Mouse (Mus musculus) testis, adult 2 months (tissue): ENCODE results near the gene Serinc5. TPM values are rescaled to one million over a fixed set of nuclear protein-coding genes. Genes with fewer than 3 reads are reported as not detected.

Experiments
- H3K27ac ChIP-seq: fragments of 200-500 bp; 2 replicates; pipeline ENCODE4 v1.5.1; 2012; ENCODE audit warnings: low read depth, low read length; ENCODE audit not compliant: control insufficient read depth, insufficient read depth
- H3K27me3 ChIP-seq: fragments of 200-500 bp; 2 replicates; pipeline ENCODE4 v1.6.1; 2012; ENCODE audit warnings: mild to moderate bottlenecking, low read length, moderate library complexity; ENCODE audit not compliant: control insufficient read depth, insufficient read depth
- H3K36me3 ChIP-seq: fragments of 200-500 bp; 2 replicates; pipeline ENCODE4 v1.6.1; 2012; ENCODE audit warnings: mild to moderate bottlenecking, low read length; ENCODE audit not compliant: control insufficient read depth, insufficient read depth
- H3K4me1 ChIP-seq: fragments of 200-500 bp; 2 replicates; pipeline ENCODE4 v1.6.1; 2012; ENCODE audit warnings: low read length; ENCODE audit not compliant: control insufficient read depth, insufficient read depth
- H3K4me3 ChIP-seq: fragments of 200-500 bp; 2 replicates; pipeline ENCODE4 v1.5.1; 2012; ENCODE audit warnings: low read depth, mild to moderate bottlenecking, low read length, moderate library complexity, mixed read lengths; ENCODE audit not compliant: control insufficient read depth
- CTCF ChIP-seq: fragments of 200-500 bp; IDR thresholded peaks from 2 replicates; pipeline ENCODE4 v1.5.1; 2012; ENCODE audit warnings: low read depth, mild to moderate bottlenecking, inconsistent platforms, low read length, moderate library complexity; ENCODE audit not compliant: control insufficient read depth, insufficient read depth, insufficient replicate concordance
- POLR2A ChIP-seq: fragments of 200-500 bp; IDR thresholded peaks from 2 replicates; pipeline ENCODE4 v1.6.1; 2012; ENCODE audit warnings: low read depth, mild to moderate bottlenecking, inconsistent platforms, low read length, moderate library complexity; ENCODE audit not compliant: control insufficient read depth
- polyA plus RNA-seq: library from polyadenylated mRNA; depleted of rRNA; stranded (reverse); fragments of >200 nt; gene quantifications from 2 replicates; pipeline ENCODE4 v1.2.3, GENCODE M21; 2012

The Serinc5 gene
- polyA plus RNA-seq, 1 experiment = 10.1 TPM

GRCm38 (mm10) chr13:92636910-92637275, 26.0 kb downstream of the Serinc5 start:
- H3K27me3 ChIP-seq = no peaks in the 10 kb centered on the region
- TF ChIP-seq CTCF (no peak), POLR2A (no peak)
- peaks cover 5% of the 10 kb centered on the region for H3K4me1 ChIP-seq
- H3K27ac ChIP-seq = no peak overlapping the region
- H3K4me3 ChIP-seq = no peak overlapping the region
- H3K36me3 ChIP-seq = no peaks in the 10 kb centered on the region

- no peaks in the 10 kb centered on the region for H3K36me3 ChIP-seq
- H3K27me3 ChIP-seq = no peaks in the 10 kb centered on the region
- H3K27ac ChIP-seq = no peak overlapping the region
- H3K4me3 ChIP-seq = no peak overlapping the region
- H3K4me1 ChIP-seq = peaks cover 9% of the 10 kb centered on the region
- TF ChIP-seq POLR2A (no peak), CTCF (no peak)
These were observed 28.5 kb downstream of the Serinc5 start for GRCm38 (mm10) chr13:92639093-92640014.

- TF ChIP-seq POLR2A (no peak), CTCF (no peak)
These were observed 33.3 kb downstream of the Serinc5 start for GRCm38 (mm10) chr13:92644199-92644598.

DNA sequence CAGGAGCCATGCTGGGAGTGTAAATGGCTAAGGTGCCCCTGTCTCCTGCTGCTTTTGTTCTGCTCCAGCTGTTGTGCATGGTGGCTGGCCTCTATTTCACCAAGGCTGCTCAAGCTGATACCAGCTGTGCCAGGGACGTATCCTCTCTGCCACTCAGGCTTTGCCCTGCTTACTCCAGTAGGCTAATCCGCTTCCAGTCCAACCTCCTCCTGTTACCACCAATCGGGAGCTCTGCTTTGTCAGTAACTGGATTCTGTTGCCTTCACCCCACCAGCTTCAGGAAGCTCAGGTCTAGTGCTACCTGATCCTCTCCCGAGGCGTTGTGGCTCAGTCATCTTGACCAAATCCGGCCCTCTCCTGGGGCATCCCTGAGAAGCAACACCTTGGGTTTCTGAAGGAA, 33.9 kb downstream of the Serinc5 start:
- Histone ChIP-seq H3K36me3 (no peaks in the 10 kb centered on the region), H3K27ac (no peak overlapping the region)
- no peak for TF ChIP-seq CTCF
- no peak for TF ChIP-seq POLR2A

More at GRCm38 (mm10) chr13:92644199-92644598, 33.3 kb downstream of the Serinc5 start:
- Histone ChIP-seq H3K4me3 (no peak overlapping the region), H3K27me3 (no peaks in the 10 kb centered on the region), H3K27ac (no peak overlapping the region), H3K4me1 (peaks cover 10% of the 10 kb centered on the region), H3K36me3 (no peaks in the 10 kb centered on the region)

DNA sequence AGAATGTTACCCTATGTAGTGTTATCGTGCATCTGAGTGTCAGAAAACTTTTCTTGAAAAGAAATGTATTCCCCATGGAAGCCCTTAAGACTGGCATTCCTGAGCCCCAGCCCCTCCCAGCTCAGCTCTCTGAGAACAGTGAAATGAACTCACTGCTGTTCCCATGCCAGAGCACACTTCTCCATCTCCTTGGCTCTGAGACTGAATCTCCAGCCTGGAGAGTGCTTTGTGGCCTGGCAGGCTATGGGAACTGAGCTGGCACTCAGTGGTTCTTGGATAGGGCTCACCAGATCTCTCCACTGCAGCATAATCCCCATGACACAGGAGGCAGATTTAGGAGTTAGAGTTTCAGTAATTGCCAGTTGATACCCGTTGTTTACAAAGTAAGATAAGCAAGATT, 36.8 kb downstream of the Serinc5 start:
- no peak for TF ChIP-seq POLR2A
- TF ChIP-seq CTCF = no peak
- no peaks in the 10 kb centered on the region for H3K27me3 ChIP-seq
- peaks cover 9% of the 10 kb centered on the region for H3K4me1 ChIP-seq
- H3K4me3 ChIP-seq = no peak overlapping the region
- no peak overlapping the region for H3K27ac ChIP-seq
- no peaks in the 10 kb centered on the region for H3K36me3 ChIP-seq

More for the DNA sequence above, 33.9 kb downstream of the Serinc5 start:
- peaks cover 12% of the 10 kb centered on the region for H3K4me1 ChIP-seq
- no peaks in the 10 kb centered on the region for H3K27me3 ChIP-seq
- H3K4me3 ChIP-seq = no peak overlapping the region

- no peaks in the 10 kb centered on the region for H3K36me3 ChIP-seq
- H3K4me1 ChIP-seq = peaks cover 5% of the 10 kb centered on the region; the same call in 1 of the 2 replicates
- H3K27me3 ChIP-seq = no peaks in the 10 kb centered on the region
- TF ChIP-seq POLR2A = no peak
- TF ChIP-seq CTCF = no peak
- H3K4me3 ChIP-seq = no peak overlapping the region
- no peak overlapping the region; the same call in 1 of the 2 replicates for H3K27ac ChIP-seq
These were observed 38.2 kb downstream of the Serinc5 start for GRCm38 (mm10) chr13:92649111-92649510.

GRCm38 (mm10) chr13:92650956-92651355, 40.1 kb downstream of the Serinc5 start:
- H3K36me3 ChIP-seq = no peaks in the 10 kb centered on the region
- H3K4me1 ChIP-seq = peaks cover 5% of the 10 kb centered on the region; the same call in 1 of the 2 replicates
- TF ChIP-seq CTCF = no peak
- TF ChIP-seq POLR2A = no peak
- H3K27me3 ChIP-seq = no peaks in the 10 kb centered on the region
- H3K27ac ChIP-seq = no peak overlapping the region
- no peak overlapping the region for H3K4me3 ChIP-seq
